Mouse (Mus musculus) hindbrain, embryonic 15.5 days (tissue): Measurements from ENCODE around the gene Med24. TPM values are rescaled to one million over a fixed set of nuclear protein-coding genes. Genes with fewer than 3 reads are reported as not detected.

Experiments used
- ATAC-seq: fragments of 200-750 bp; cut with Nextera tagmentation; 2 replicates; pipeline ENCODE4 v1.8.0; 2017; ENCODE audit warnings: low read depth, moderate number of reproducible peaks, moderate TSS enrichment; ENCODE audit not compliant: low FRiP score
- H3K27ac ChIP-seq: fragments of 300-500 bp; sonication (generic); replicated peaks from 2 replicates; pipeline ENCODE4 v1.5.1; 2015; ENCODE audit warnings: mild to moderate bottlenecking, inconsistent platforms
- H3K27me3 ChIP-seq: fragments of 300-500 bp; sonication (generic); 2 replicates; pipeline ENCODE4 v1.6.1; 2015; ENCODE audit warnings: control low read depth, inconsistent platforms
- H3K36me3 ChIP-seq: fragments of 300-500 bp; sonication (generic); 2 replicates; pipeline ENCODE4 v1.6.1; 2015; ENCODE audit warnings: control low read depth, inconsistent platforms
- H3K4me1 ChIP-seq: fragments of 300-500 bp; sonication (generic); replicated peaks from 2 replicates; pipeline ENCODE4 v1.6.1; 2015; ENCODE audit warnings: control low read depth, inconsistent platforms
- H3K4me2 ChIP-seq: fragments of 300-500 bp; sonication (generic); 2 replicates; pipeline ENCODE4 v1.6.1; 2015; ENCODE audit warnings: moderate library complexity, mild to moderate bottlenecking, inconsistent platforms
- H3K4me3 ChIP-seq: fragments of 300-500 bp; sonication (generic); 2 replicates; pipeline ENCODE4 v1.5.1; 2015; ENCODE audit warnings: mild to moderate bottlenecking, inconsistent platforms
- H3K9ac ChIP-seq: fragments of 300-500 bp; sonication (generic); 2 replicates; pipeline ENCODE4 v1.6.1; 2015; ENCODE audit warnings: inconsistent platforms
- H3K9me3 ChIP-seq: fragments of 300-500 bp; sonication (generic); 2 replicates; pipeline ENCODE4 v1.6.1; 2016; ENCODE audit warnings: control low read depth, inconsistent platforms
- WGBS: fragments of 180-500 bp; shearing (Covaris S2); methylation state at CpG from one replicate; pipeline ENCODE4 v1.1.7; 2015; 5-methylcytosine and 5-hydroxymethylcytosine counted together
- polyA plus RNA-seq: library from polyadenylated mRNA; unstranded; fragments of >200 nt; fragmentation: Nextera tagmentation; extraction: Ambion mirVana; gene quantifications from 2 replicates; pipeline ENCODE4 v1.2.1, GENCODE M21; 2015

The Med24 gene
- polyA plus RNA-seq, 1 experiment from 2014 or later = 70.3 TPM

DNA sequence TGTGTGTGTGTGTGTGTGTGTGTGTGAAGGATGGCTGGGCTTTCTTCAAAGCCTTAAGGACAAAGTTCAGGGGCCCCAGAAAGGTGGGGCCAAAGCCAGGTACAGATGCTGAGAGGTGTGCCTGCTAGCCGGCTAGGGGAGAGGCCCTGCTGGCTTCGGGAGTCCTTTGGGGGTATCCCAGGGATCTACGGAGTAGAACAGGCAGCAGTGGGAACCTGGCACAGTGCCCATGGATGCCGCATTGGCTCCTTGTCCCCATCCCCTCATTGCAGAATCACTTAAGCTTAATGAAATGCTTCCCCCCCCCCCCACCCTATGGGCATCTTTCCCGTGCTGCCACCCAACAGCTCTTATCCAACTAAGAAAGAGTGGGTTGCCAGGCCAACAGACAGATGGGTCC lies 20.5 kb upstream of the Med24 start:
- ATAC-seq = no peak
- peak overlapping the region; percentile 21 for H3K4me3 ChIP-seq
- H3K4me2 ChIP-seq = peak overlapping the region; percentile 93
- H3K36me3 ChIP-seq = peaks cover 12% of the 10 kb centered on the region
- peaks cover 97% of the 10 kb centered on the region for H3K4me1 ChIP-seq
- no peaks in the 10 kb centered on the region for H3K27me3 ChIP-seq
- peak overlapping the region; percentile 99 for H3K27ac ChIP-seq
- 7% methylated on average over 5 of the region's 5 CpGs for WGBS
- peak overlapping the region; percentile 47 for H3K9ac ChIP-seq
- H3K9me3 ChIP-seq = no peaks in the 10 kb centered on the region

DNA sequence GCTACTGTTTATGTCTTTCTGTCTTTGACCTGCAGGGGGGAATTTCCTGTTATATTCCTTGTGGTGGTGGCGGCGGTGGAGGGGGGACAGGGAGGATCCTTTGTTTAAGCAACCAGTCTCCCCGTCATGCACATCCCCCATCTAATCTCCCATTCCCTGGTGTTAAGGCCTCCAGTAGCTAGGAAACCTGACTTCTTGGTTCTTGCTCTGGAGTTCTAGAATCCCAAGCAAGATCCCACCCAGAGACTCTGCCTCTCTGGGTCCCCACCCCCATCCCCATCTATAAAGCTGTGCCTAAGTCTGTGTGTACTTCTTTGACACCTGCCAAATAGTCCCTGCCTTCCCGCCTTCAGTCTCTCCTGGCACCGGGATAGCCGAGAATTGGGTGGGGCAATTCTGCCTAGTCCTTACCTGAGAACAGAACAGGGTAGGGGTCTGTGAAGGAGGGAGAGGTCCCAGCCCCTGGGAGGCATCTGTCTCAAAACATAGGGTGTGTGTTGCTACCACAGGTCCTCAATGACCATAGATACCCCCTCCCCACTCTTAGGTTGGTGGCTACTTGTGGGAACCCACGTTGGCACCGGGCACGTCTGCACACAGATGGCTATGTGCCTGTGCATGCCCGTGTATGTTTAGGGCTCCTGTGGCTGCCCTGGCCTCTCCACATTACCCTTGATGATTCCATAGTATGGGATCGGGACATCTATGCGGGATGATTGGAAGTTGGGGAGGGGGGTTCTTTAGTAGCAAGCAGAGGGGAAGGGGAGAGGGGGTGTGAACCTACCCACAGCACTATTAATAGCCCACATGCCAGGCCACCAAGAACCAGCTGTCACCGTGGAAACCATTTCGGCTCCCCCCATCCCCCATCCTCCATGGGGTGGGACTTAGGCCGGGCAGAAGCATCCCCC lies 19.5 kb upstream of the Med24 start:
- Histone ChIP-seq H3K4me1 (peaks cover 97% of the 10 kb centered on the region), H3K4me2 (peak overlapping the region; percentile 93), H3K9me3 (no peaks in the 10 kb centered on the region), H3K4me3 (peak overlapping the region; percentile 21), H3K36me3 (peaks cover 6% of the 10 kb centered on the region), H3K27ac (peak overlapping the region; percentile 99), H3K9ac (peak overlapping the region; percentile 47), H3K27me3 (no peaks in the 10 kb centered on the region)
- ATAC-seq = no peak
- 7% methylated on average over 15 of the region's 15 CpGs for WGBS

DNA sequence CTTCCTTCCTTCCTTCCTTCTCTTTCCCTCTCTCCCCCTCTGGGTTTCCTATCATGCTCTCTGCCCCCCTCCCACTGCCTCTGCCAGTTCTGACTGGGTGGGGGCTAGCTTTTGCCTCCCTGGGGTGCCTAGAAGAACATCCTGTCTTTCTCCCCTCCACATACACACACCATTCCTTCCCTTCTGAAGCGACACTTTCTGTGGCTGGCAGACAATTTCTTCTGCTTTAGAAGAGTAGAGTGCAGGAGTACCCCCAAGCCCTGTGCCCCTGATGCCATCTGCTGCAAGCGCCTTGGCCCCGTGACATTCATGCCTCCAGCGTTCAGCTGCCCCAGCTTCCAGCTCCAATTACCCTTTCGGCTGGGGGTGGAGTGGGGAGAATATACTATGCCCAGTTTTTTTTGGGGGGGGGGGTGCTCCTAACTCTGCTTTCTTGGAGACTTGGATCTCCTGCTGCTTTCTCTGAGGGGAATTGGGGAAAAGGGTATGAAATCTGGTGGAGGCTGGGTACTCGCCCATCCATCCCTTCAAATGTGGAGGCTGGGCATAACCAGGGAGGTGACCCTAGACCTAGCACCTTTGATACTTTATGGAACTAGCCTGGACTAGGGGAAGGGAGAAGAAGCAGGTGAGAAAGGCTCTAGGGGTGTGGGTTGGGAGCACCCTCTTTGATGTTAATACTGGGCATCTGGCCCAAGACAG lies 18.7 kb upstream of the Med24 start:
- H3K9ac ChIP-seq = peak overlapping the region; percentile 47
- H3K4me3 ChIP-seq = peak overlapping the region; percentile 21
- H3K4me1 ChIP-seq = peaks cover 97% of the 10 kb centered on the region
- no peak for ATAC-seq
- no peaks in the 10 kb centered on the region for H3K36me3 ChIP-seq
- peak overlapping the region; percentile 93 for H3K4me2 ChIP-seq
- WGBS = 8% methylated on average over 6 of the region's 6 CpGs
- H3K9me3 ChIP-seq = no peaks in the 10 kb centered on the region
- peak overlapping the region; percentile 99 for H3K27ac ChIP-seq
- no peaks in the 10 kb centered on the region for H3K27me3 ChIP-seq

DNA sequence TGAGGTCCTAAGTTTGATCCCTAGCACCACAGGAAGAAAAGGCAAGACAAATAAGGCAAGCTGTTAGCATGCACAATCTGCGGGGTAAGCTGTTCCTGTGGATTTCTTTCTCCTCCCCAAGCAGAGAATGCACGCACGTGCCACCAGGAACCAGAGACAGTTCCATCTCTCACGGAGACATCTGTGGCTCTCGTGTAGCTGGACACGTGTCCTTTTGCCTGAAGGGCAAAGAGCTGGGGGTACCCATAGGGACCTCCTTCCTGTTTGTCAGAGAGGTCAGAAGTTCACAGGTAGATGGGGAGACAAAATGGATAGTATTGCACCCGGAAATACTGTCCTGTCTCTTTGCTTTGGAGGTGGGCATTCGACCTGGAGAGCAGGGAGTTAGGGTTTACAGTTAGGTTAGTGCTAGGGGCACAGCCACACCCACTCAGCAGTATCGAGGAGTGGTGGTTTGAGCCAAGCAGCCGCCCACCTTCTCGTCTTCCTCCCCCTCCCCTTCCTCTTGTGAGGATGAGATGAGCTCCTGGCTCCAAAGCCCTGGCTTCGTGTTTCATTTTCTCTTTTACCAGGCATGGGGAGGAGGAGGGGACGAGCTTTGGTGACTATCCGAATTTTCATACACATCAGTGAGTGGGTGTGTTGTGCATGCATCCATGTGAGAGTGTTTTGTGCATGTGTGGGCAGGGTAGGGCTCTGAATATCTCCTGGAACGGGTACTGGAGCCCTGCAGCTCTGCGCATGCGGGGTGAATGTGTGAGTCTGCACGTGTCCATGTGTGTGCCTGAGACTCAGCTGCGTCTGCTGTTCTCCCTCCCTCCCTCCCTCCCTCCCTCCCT lies 17.8 kb upstream of the Med24 start:
- ATAC-seq = peak; percentile 49
- no peaks in the 10 kb centered on the region for H3K27me3 ChIP-seq
- H3K4me3 ChIP-seq = peak overlapping the region; percentile 18
- peak overlapping the region; percentile 99 for H3K27ac ChIP-seq
- 3% methylated on average over 18 of the region's 19 CpGs for WGBS
- H3K36me3 ChIP-seq = no peaks in the 10 kb centered on the region
- peak overlapping the region; percentile 20 for H3K9ac ChIP-seq
- peak overlapping the region; percentile 93 for H3K4me2 ChIP-seq
- H3K4me1 ChIP-seq = peaks cover 92% of the 10 kb centered on the region
- H3K9me3 ChIP-seq = no peaks in the 10 kb centered on the region

DNA sequence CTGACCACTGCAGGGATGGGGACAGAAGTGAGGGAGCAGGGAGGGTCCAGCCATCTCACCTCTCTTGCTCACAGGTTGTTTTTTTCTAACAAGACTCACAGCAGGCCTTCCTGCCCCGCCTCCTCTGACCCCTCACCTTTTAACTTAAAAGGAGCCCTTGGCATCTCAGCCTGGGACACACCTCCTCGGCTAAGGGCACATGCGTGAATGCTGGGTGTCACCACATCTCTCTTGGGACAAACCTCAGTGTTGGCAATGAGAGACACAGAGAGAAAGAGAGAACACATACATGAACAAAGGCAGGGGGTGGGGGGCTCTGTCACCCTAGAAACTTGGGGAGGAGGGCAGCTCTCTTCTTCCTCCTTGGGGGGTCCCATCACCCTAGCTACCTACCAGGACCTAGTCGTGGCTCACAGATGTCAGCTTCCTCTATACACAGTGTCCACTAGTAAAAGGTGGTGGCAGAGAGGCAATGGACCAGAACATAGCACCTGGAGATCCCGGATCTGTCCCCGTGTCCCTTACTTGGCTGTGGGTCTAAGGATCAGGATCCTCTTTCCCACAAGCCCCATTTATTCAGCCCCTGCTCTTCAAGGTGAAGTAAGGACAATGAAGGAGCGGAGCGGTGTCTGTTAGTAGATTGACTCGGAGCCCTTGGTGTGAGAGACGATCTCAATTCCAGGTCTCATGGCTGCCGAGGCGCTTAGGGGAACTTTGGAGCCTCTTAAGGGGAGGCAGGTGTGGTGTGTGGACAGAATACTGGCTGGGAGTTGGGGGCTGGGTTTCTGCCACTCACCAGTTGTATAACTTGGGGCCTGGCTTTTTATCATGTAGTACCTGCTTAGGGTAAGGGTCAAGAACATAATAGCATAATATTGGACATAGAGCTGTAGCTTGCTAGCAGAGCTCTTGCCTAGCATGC lies 17.0 kb upstream of the Med24 start:
- H3K27ac ChIP-seq = peak overlapping the region; percentile 99
- H3K9me3 ChIP-seq = no peaks in the 10 kb centered on the region
- no peaks in the 10 kb centered on the region for H3K36me3 ChIP-seq
- peaks cover 83% of the 10 kb centered on the region for H3K4me1 ChIP-seq
- peak overlapping the region; percentile 98 for H3K9ac ChIP-seq
- WGBS = 36% methylated on average over 12 of the region's 12 CpGs
- ATAC-seq = no peak
- H3K27me3 ChIP-seq = no peaks in the 10 kb centered on the region
- H3K4me2 ChIP-seq = peak overlapping the region; percentile 93
- peak overlapping the region; percentile 18; the same call in 1 of the 2 replicates for H3K4me3 ChIP-seq

DNA sequence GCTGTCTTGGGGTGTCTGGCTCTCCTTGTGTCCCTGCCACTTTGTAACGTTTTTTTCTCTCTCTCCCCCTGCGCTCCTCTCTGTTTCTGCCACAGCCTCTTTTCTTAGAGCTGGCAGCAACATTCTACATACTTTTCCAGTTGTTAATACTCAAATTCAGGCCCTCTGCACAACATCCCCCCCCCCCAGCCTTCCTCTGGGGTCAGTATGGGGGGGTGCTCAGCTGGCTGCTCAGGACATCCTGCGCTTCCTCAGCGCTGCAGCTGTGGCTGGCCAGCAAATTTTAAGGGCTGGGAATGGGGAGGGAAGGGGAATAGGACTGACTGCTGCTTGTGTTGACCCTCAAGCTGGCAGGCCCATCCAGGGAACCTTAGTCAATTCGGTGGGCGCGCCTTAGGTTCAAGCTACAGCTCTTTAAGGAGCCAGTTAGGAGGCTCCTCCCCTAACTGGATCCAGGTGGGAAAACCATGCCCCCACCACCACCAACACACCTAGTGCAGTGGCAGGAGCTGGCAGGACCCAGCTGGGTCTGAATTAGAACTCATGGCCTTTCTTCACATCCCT lies 15.3 kb upstream of the Med24 start:
- Histone ChIP-seq H3K27ac (peak overlapping the region; percentile 99), H3K9me3 (no peaks in the 10 kb centered on the region), H3K4me3 (peak overlapping the region; percentile 89), H3K4me1 (peaks cover 83% of the 10 kb centered on the region), H3K9ac (peak overlapping the region; percentile 98), H3K4me2 (peak overlapping the region; percentile 93), H3K27me3 (no peaks in the 10 kb centered on the region), H3K36me3 (no peaks in the 10 kb centered on the region)
- ATAC-seq = no peak
- WGBS = 33% methylated on average over 7 of the region's 7 CpGs

DNA sequence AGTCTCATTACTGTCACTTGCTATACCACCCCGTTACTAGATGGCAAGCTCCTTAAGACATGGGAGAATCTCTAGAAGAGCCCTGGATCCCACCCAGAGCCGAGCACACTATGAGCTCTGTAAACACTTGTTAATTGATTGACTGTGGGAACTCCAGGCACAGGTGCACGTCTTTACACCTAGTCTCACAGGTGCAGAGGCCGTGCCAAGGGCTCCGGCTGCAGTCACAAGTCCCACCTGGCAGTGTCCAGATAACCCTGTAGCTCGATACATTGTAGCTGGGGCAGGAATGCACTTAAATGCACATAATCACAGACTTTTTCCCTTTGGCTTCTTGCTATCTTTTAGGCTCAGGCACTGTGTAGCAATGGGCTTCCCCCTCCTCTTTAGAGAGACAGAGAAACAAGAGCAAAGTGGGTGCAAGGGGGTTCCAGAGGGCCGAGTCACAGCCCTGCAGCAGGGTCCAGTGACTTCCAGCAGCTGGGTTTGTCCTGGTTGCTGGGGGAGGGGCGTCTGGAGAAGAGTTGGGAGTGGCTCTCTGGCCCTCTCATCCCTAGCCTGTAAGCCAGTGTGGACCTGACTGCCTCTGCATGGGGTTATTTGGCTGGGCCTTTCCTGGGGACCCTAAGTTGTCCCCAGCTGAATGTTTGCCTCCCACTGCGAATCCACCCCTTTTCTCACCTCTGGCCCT lies 14.6 kb upstream of the Med24 start:
- ATAC-seq = no peak
- Histone ChIP-seq H3K27ac (peak overlapping the region; percentile 99), H3K4me3 (peak overlapping the region; percentile 89), H3K27me3 (no peaks in the 10 kb centered on the region), H3K4me1 (peaks cover 82% of the 10 kb centered on the region), H3K36me3 (no peaks in the 10 kb centered on the region), H3K9me3 (no peaks in the 10 kb centered on the region), H3K9ac (peak overlapping the region; percentile 98), H3K4me2 (peak overlapping the region; percentile 93)
- 3% methylated on average over 9 of the region's 9 CpGs for WGBS

DNA sequence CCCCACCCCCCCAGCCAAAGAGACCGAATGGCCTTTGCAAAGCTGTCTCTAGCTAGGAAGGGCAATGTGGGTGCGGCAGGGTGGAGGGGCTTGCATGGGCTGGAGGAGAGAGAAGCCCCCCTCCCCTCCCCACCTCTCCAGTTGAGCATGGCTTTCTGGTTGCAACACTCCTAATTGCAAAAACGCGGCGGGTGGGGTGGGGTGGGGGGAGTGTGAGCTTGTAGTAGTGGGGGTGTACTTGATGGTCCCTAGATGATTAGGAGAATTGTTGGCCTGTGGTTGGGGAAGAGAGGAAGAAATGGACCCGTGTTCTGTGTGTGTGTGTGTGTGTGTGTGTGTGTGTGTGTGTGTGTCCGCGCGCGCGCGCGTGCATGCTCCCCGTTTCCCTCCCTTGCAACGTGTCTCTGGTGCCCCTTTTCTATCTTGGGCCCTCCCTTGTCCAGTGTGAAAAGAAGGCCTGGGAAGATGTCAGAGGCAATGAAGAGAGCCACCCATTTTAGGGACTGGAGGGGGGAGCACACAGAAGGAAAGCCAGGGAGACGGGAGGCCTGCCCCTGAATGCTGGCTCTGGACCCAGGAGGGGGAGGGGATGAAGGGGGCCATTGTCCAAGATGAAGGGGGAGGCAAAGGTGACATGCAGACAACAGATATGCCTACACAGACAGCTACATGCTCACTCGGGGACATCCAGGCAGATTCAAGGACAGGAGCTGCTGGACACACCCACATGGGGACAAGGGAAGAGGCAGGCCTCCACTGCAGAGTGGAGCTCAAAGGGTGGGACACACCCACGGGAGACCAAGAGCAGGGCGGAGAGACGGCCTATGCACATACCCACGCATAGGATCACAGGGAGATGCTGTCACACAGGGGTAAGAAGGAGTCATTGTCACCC lies 13.4 kb upstream of the Med24 start:
- H3K36me3 ChIP-seq = no peaks in the 10 kb centered on the region
- WGBS = 1% methylated on average over 11 of the region's 21 CpGs
- H3K4me3 ChIP-seq = peak overlapping the region; percentile 89
- peaks cover 81% of the 10 kb centered on the region for H3K4me1 ChIP-seq
- H3K9ac ChIP-seq = peak overlapping the region; percentile 98
- H3K4me2 ChIP-seq = peak overlapping the region; percentile 93
- H3K27ac ChIP-seq = peak overlapping the region; percentile 99
- no peaks in the 10 kb centered on the region for H3K9me3 ChIP-seq
- H3K27me3 ChIP-seq = no peaks in the 10 kb centered on the region
- ATAC-seq = peak; percentile 19; the same call in 1 of the 2 replicates

DNA sequence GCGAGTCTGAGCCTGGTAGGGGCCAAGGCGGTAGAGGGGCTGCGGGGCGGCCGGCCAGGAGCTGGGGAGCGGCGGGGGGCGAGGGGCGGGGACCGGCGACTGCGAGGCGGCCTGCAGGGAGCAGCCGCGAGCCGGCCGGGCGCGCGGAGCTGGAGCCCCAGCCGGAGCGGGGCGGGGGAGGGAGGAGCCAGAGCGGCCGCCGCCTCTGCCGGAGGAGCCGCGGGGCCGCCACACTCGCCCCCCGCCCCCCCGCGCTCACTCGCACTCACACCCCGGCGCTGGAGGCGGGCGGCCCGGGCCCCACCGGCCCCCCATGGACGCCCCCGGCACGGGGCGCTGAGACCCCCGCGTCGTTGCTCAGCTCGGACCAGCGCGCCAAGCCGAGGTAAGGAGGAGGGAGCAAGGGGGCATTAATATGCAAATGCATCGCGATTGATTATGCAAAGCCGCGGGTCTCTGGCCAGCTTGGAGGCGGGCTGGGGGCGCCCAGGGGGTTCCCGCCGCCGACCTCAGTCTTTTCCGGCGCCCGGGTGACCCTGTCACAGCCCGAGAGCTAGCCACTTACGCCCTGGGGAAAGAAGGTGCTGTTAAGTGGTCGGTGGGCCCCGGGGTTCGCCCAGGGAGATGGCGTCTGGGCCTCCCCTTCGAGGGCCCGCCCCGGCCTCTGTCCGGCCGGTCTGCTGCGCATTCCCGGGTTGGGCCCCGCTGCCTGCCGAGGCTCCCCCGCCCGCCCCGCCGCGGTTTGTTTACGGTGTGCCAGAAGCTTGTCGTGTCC lies 12.6 kb upstream of the Med24 start:
- H3K4me1 ChIP-seq = peaks cover 74% of the 10 kb centered on the region
- ATAC-seq = peak; percentile 64
- WGBS = 2% methylated on average over 78 of the region's 86 CpGs
- no peaks in the 10 kb centered on the region for H3K9me3 ChIP-seq
- peak overlapping the region; percentile 99 for H3K27ac ChIP-seq
- no peaks in the 10 kb centered on the region for H3K36me3 ChIP-seq
- peak overlapping the region; percentile 98 for H3K9ac ChIP-seq
- H3K27me3 ChIP-seq = no peaks in the 10 kb centered on the region
- H3K4me3 ChIP-seq = peak overlapping the region; percentile 89
- peak overlapping the region; percentile 93 for H3K4me2 ChIP-seq
